18 mouse cellular contexts compared by ENCODE assay signal in the genomic region with DNA sequence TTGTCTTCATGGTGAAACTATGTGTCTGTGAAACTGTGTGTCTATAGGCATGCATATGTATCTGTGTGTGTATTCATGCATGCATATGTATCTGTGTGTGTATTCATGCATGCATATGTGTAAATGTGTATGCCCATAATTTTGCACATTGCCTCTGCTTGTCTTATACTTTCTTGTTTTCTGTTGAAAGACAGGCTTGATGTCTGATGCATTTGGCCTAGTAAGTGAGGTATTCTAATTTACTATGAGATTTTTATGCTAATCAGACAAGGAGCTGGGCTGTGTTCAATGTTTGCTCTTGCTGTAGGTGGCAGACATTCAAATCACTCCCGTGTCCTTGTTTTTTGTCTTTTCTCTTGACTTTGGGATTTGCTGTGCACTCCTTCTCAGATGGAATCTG.
"Had no signal": no experiment of that assay in that cellular context is flagged by ENCODE, and none has a peak within 500 bp of the region (broad histone marks: within the 10 kb centered on the region; RNA-seq: fewer than 3 reads in every experiment).

No protein-coding gene starts in this region.

- DNase-seq: lung, embryonic 14.5 days; lung, postnatal 10 days; lung, postnatal 4 days; midbrain, embryonic 14.5 days; retina, postnatal 1 day; right cerebral cortex, adult 18-20 months; right cerebral cortex, postnatal 25 days; right cerebral cortex, postnatal 4 days; spleen, adult 18-20 months; thymus, adult 18-20 months; thymus, postnatal 14 days; thymus, postnatal 36 days had no signal

- H3K4me1 ChIP-seq: midbrain, embryonic 10.5 days; midbrain, embryonic 12.5 days; neural tube, embryonic 13.5 days; neural tube, embryonic 15.5 days had no signal

- ATAC-seq: midbrain, embryonic 16.5 days had no signal

- H3K36me3 ChIP-seq: midbrain, embryonic 10.5 days; midbrain, embryonic 12.5 days; neural tube, embryonic 13.5 days; neural tube, embryonic 15.5 days had no signal

- H3K4me2 ChIP-seq: lung, embryonic 14.5 days; midbrain, embryonic 12.5 days; neural tube, embryonic 13.5 days; neural tube, embryonic 15.5 days had no signal

- H3K9me3 ChIP-seq: midbrain, embryonic 10.5 days; midbrain, embryonic 12.5 days; neural tube, embryonic 13.5 days; neural tube, embryonic 15.5 days had no signal

- H3K27me3 ChIP-seq: midbrain, embryonic 12.5 days; neural tube, embryonic 13.5 days; neural tube, embryonic 15.5 days had no signal

- H3K4me3 ChIP-seq: midbrain, embryonic 10.5 days; midbrain, embryonic 12.5 days; myocyte; neural tube, embryonic 13.5 days; neural tube, embryonic 15.5 days had no signal

- H3K27ac ChIP-seq: midbrain, embryonic 10.5 days; midbrain, embryonic 12.5 days; neural tube, embryonic 13.5 days; neural tube, embryonic 15.5 days had no signal

- H3K9ac ChIP-seq: lung, embryonic 14.5 days; midbrain, embryonic 12.5 days; neural tube, embryonic 13.5 days; neural tube, embryonic 15.5 days had no signal
